Mouse (Mus musculus) layer of hippocampus, adult 11-12 months (tissue): ENCODE measurements around the gene Plekhg1.

Source experiments
- DNase-seq: peaks from one replicate; pipeline ENCODE4 v3.0.0; 2022; ENCODE audit warnings: low spot score

Plekhg1 gene

DNA sequence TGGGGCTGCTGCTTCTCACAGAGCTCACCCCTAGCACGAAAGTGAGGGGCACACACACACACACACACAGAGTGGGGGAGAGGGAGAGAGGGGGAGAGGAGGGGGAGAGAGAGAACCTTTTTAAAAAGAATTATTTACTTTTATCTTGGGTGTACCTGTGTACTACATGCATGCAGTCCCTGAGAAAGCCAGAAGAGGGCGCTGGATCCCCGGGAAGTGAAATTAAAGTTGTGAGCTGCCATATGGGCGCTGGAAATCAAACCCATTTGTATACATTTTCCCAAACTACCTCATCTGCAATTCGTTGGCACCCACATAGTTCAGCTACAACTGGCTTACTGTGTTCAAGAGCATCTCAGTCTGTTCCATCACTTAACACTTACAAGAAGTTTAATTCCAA lies 218.4 kb downstream of the Plekhg1 start:
- no peak for DNase-seq

DNA sequence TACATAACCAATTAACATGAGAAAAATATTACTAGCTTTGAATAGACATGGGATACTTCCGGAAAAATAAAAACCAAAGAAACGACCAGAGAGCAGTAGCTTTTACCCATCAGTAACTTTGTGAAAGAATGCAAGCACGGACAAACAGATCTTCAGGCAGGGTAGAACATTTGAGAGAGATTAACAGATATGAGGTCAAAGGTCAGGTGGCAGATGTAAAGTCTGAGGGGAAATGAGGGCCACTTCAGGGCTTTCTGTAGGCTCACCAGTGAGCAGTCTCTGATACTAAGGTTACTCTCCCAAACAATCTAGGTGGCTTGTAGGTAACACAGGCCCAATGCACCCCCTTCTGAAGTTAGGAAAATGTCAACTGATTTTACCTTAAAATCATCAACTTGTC lies 228.9 kb downstream of the Plekhg1 start:
- no peak for DNase-seq

DNA sequence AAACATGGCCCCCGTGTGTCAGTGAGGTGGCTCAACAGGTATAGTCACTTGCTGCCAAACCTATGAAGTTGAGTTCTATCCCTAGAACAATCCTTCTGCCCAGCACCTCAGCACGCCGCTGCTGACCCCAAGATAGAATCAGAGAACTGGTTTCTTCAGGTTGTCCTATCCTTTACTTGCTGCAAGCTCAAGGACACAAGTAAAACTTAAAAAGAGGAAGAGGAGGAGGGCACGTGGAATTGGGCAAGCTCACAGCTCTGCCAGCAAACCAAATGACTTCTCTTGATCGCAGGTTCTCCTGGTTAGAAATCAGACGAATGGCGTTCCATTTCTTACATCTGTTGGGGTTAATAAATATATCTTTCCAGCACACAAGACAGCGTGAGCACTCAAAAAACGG lies 232.1 kb downstream of the Plekhg1 start:
- no peak for DNase-seq

DNA sequence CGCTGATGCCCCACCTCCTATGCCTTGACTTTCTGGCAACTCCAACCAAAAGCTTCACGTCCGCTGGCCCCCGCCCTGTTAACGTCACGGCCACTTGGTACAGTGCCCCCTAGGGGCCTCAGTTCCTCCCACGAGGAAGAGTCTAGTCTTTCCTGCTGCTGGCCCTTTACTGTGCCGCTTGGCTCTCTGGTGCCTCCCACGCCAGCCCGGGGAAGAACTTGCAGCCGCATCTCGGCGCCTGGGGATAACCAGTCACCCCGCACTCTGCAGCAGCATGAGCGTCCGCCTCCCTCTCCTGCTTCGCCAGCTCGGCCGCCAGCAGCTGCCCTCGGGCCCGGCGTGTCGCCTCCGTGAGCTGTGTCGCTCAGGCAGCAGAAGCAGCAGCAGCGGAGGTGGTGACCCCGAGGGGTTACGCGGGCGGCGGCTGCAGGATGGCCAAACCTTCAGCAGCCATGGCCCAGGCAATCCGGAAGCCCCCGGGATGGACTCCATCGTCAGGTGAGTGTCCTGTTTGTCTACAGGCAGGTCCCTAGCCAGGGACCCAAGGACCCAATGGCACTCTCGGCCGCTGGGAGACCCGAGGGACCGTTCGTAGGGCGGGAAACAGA lies 232.9 kb downstream of the Plekhg1 start, which contains the start of gene Mthfd1l:
Mthfd1l (plus strand) TSS at position 138 of the 608 bp plus-strand sequence.
- DNase-seq = peak; percentile 86

DNA sequence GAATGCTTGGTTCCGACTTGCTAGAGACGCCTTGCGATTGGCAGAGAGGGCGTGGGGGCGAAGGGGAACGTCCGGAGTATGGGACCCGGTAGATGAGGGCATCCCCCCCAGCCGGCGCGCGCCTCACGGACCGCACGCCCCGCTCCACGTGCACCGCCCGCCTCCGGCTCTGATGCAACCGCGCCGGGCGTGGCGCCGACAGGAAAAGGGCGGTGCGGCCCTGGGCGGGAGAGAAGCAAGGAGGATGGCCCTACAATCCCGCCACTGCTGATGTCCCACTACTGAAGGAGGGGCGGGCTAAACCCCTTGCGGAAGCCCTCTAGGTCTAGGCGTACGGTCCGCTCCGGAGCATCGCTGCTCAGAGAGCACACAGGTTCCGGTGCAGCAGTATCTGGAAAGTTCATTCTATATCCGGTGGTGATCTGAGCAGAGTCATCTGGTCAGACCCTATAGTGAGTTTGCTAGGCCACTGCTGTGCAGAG lies 233.5 kb downstream of the Plekhg1 start:
- peak; percentile 85 for DNase-seq

DNA sequence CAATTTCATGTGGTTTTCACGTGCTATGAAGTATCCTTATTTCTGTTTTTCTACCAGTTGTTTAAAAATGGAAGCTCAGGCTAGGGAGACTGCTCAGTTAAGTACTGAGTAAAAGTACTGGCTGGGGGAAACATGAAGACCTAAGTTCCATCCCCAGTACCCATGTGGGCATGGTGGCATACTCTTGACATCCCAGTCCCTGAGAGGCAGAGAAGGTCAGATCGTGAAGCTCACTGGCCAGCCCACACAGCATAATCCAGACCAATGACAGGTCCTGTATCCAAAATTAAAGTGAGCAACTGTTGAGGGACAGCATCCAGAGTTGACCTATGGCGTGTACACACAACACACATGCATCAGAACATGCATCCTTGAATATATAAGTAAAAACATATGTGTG lies 234.2 kb downstream of the Plekhg1 start:
- no peak for DNase-seq

DNA sequence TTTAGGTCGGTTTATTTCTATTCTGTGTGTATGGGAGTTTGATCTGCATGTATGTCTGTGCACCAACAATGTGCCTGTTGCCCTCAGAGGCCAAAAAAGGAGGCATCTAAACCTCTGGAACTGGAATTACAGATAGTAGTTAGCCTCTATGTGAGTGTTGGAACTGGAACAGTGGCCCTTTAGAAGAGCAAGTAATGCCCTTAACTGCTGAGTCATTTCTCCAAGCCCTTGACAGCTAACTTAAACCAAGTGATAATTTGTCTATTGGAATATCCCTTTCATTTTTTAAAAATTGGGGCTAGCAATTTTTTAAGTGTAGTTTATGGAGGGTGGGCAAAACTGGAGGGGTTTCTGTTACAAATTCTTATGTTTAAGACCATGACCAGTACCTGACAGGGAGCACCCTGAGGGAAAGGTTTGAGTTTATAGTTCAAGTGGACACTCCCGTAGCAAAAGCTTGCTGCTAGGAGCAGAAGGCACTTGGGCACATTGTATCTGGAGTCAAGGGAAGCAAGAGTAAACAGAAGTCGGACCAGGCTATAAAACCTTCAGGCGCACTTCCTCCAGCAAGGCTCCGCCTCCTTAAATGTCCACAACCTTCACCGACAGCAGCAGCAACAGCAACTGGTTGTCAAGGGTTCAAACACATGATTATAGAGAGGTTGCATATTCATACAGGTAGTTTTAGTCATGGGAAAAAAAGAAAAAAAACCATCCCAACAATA lies 235.9 kb downstream of the Plekhg1 start:
- DNase-seq = no peak

DNA sequence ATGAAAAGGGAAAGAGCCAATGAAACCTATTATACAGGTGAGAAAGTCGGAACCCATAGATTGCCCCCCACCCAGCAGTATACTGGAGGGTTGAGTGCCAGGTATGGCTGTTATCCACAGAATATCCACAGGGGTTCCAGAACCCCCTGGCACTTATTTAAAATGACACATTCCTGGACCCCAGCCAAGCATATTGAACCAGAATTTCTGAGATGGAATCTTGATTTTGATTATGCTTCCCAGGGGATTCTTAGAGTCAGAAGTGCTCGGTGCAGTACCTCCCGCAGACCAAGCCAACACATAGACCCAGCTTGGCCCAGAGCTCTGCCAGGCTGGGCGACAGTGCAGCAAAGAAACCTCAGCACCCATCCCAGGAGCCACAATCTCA lies 236.5 kb downstream of the Plekhg1 start:
- no peak for DNase-seq

DNA sequence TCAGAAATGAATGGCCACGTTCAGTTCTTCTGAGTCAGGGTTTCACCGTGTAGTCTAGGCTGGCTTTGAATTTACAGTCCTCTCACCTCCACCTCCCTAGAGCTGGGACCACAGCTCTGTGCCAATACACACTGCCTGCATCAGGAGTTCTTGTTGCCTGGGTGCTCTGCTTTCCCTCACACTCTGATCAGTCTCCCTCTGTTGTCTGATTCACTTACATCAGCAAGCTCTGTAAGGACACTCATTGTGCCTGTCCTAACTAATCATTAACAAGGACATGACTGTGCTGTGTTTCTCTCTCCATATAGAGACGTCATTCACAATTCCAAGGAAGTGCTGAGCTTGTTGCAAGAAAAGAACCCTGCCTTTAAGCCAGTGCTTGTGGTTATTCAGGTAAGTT lies 238.2 kb downstream of the Plekhg1 start:
- no peak for DNase-seq

DNA sequence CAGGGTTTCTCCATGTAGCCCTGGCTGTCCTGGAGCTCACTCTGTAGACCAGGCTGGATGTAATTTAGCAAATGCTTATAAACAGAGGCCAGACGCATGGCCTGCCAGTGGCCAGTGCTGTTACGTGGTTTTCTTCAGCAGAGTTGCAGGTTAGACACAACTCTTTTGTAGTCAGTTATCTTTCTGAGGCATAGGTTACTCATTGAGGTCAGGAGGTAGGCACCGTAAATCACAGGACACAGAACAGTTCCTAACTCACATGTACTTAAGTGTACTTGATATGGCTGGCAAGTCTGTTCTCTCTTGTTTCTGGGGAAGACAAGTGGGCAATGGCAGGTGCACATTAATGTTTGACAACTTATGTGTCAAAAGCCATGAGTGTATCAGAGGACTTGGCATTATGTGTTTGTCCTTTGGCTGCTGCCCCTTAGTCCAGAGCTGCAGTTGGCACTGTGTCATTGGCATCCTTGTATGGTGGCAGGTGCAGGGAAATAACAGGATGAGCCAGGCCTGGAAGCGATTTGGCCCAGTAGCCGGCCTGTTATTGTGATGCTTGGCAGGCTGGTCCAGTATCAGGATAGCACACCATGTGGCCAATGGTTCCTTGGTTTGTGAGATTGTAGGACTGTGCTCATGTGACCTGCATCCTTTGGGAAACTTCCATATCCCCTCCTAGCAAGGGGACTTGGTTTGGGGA lies 238.8 kb downstream of the Plekhg1 start:
- DNase-seq = no peak

DNA sequence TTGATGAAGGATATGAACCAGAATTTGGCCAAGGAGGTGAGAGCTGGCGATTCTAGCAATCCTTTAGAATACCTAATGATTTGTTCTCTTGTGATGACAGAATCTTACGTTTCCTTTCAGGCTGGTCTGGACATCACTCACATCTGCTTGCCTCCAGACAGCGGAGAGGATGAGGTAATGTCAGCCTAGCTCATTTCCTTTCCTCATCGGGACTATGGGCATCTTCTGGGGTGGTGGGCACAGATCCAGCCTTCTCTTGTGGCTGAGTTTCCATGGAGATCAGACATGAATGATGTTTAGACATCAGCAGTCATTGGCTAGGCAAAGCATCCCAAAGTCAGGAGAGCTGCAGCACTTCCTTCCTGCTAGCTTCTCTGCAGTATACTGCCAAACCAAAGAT lies 240.1 kb downstream of the Plekhg1 start:
- no peak for DNase-seq

DNA sequence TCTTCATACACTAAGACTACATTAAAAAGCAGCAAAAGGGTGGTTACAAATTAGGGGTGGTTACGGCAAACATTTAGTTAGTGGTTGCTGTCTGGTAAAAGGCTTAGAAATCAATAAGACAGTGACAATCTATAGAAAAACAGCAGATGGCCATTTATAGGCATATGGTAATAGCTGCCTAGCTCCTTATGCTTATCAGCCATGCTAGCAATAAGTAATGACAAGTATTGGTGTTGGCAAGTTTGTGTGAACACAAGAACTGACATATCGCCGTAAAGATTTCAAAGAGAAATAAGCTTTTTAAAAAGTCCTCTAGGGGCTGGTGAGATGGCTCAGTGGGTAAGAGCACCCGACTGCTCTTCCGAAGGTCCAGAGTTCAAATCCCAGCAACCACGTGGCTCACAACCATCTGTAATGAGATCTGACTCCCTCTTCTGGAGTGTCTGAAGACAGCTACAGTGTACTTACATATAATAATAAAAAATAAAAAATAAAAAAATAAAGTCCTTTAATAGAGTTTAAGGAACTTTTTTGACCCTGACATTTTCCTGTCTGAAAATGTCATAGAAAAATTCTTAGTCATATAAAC lies 250.2 kb downstream of the Plekhg1 start:
- no peak for DNase-seq

DNA sequence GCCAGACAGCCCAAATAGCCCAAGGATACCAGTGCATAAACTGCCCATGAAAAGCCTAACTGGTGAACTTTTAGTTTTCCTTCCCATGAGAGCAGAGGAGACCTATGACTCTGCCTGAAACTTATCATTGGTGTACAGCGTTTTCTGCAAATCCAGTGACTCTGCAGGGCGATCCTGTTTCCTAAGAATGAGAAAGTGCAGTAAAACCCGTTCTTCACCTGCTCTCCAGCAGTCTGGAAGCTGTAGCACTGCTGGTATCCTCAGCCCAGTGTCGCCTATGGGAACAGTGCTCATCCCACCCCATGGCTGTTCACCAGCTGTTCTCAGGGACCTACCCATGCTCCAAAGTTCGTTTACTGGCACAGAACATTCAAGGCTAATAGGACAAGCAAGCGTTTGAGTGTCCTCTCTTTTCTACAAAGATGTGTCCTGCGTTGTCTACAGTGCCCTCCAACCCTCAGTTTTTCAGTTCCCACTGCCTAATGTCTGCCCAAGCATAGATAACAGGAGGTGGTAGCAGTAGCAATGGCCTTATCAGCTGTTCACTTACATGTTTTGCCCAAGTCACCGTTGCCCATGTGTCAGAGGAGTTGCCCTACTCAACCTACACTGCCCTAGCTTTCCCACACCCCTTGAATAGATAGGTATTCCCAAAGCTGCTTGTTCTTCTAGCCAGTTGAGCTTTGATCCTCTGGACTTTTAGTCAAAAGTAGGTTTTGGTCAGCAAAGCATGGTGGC lies 253.4 kb downstream of the Plekhg1 start:
- no peak for DNase-seq

DNA sequence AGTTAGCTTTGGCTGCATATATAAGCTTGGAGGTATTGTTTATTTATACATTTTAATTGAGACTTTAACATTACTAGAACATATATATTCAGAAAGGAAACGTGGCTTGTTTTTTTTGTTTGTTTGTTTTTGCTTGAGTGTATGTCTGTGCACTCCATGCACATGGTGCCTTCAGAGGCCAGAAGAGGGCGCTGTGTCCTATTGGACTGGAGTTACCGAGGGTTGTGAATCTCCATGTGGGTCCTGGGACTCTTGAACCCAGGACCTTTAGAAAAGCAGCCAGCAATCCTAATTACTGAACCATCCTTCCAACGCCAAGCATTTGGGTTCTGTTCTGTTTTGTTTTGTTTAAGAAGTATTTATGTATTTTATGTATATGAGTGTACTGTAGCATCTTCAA lies 255.1 kb downstream of the Plekhg1 start:
- DNase-seq = no peak

DNA sequence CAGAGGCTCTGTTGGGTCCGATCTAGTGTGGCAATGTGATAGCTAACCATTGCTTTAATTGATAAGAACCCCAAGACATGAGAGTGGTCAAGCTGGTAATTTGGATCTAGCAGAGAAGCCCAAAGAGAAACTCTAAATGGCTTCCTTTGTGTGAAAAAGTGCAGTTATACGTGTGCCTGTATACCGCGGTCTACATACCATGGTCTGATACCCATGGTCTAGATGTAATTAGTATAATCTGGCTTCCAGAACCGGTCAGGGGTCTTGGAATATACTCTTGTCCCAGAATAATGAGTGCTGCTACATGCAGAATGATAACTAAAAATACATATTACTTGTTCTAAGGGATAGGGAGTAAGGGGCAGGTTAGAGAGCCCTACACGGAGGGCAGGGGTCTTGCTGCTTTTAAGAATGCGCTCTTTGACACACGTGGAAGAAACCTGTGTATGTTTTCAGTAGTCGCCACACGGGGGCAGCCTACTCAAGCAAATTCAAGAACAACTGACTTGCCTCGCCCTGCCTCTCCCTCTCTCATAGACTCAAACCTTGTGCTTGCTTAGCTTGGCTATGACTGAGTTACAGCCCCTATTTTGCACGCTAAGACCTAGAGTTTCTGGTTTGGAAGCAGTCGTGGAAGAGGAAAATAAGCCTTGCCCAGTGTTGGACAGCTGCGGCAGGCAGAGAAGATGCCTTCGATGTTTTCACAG lies 256.2 kb downstream of the Plekhg1 start:
- DNase-seq = peak; percentile 72

DNA sequence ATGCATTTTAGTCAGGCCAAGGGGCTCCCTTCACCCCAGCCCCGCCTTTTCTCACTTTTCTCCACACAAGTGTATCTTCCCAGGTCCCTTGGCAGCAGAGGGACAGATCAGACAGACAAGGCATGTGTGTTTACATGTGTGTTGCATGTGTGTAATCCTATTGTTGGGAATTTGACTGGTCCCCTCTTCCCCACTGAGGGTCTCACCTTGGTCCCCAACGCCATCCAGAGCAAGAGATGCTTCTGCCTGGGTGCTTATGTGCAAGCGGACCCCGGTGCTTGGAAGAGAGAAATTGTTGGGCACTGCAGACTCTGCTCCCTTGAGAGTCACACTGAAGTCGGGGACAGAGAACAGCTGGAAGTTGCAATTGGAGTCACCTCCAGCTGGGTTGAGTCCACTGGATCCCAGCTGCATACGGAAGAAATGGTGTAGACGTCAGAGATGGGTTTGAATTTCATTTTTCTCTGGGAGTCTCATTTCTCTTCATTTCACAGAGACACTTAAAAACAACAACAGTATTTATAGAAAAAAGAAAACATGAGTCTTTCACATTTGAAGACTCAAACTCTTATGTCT lies 257.8 kb downstream of the Plekhg1 start:
- DNase-seq = no peak

DNA sequence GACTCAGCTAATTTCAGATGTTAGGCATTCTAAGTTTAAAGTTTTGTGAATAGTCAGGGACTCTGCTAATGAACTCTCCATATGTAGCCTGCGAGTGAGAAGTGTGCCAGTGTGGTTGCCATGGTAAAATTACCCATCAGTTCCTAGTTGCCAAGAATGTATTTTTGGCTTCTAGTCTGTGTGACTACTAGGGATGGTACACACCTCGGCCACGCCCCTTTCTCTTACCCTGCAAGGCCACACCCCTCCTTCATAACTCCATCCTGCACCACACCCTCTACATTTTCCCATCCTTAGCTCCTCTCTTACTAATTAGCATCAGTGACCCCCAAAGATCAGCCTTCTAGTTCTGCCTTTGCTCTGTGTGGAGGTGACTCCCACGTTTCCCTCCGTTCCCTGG lies 262.5 kb downstream of the Plekhg1 start:
- peak; percentile 15 for DNase-seq

DNA sequence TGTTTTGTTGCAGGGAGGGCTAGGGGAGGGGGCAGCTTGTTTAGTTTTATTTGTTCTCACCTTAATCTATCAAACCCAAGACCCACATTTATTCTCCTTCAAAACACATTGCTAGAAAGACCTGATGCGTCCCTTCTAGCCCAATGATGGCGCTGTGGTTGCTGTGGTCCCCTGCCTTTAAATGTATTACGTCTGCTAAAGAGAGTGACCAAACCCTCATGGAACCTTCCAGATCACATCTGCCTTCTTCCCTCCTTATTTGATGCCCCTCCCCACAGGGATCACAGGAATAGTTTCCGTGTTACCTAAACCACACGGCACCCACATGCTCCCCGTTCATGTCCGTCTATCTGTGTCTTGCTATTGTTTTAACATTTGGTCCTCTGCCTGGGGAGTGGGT lies 265.0 kb downstream of the Plekhg1 start:
- DNase-seq = no peak

DNA sequence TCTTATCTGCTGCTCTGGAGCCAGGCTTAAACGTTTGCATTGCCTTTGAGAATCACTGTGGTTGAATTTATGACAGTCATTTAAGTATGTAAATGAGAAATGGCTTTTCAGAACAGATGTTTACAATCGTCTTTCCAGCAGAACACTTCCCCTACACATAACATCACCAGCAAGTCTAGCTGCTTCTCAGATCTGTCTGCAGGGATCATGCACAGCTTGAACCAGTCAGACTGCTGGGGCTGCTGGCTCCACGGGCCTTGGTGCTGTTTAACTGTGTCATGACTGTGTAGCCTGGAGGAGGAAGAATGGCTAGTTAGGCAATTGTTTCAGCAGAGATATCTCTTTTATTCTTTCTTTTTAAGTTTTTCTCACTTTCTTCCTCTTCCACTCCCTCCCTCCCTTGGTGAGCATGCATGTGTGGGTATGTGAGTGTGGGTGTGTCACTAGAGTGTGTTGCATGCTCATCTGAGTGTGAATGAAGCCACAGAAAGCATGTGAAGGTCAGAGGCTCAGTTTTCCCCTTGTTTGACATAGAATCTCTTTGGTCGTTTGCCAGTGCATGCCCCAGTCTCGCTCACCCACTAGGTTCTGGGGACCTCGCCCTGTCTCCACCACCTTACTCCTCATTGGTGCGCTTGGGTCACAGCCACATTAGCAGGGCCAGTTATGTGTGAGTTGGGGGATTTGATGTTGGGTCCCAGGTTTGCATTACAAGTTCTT lies 266.3 kb downstream of the Plekhg1 start:
- DNase-seq = no peak
